Mouse (Mus musculus) hindbrain, embryonic 14.5 days (tissue): Measurements from ENCODE around the gene Fam124b. TPM values are rescaled to one million over a fixed set of nuclear protein-coding genes. Genes with fewer than 3 reads are reported as not detected.

Source experiments
- ATAC-seq: fragments of 200-750 bp; cut with Nextera tagmentation; 2 replicates; pipeline ENCODE4 v1.8.0; 2017; ENCODE audit warnings: moderate number of reproducible peaks, mild to moderate bottlenecking, moderate TSS enrichment, moderate library complexity; ENCODE audit not compliant: low FRiP score
- DNase-seq: peaks from one replicate; pipeline ENCODE4 v3.0.0-alpha.2; 2015; ENCODE audit warnings: low spot score
- H3K27ac ChIP-seq: fragments of 300-500 bp; sonication (generic); 2 replicates; pipeline ENCODE4 v1.5.1; 2014; ENCODE audit warnings: mild to moderate bottlenecking, moderate library complexity
- H3K27me3 ChIP-seq: fragments of 300-500 bp; sonication (generic); 2 replicates; pipeline ENCODE4 v1.6.1; 2014; ENCODE audit warnings: mild to moderate bottlenecking, low read length, mixed read lengths; ENCODE audit not compliant: control insufficient read depth, insufficient read depth
- H3K36me3 ChIP-seq: fragments of 300-500 bp; sonication (generic); replicated peaks from 2 replicates; pipeline ENCODE4 v1.6.1; 2014; ENCODE audit not compliant: control insufficient read depth, insufficient read depth
- H3K4me1 ChIP-seq: fragments of 300-500 bp; sonication (generic); replicated peaks from 2 replicates; pipeline ENCODE4 v1.6.1; 2014; ENCODE audit warnings: antibody characterized with exemption, low read length, mixed read lengths; ENCODE audit not compliant: control insufficient read depth, insufficient read depth
- H3K4me2 ChIP-seq: fragments of 300-500 bp; sonication (generic); replicated peaks from 2 replicates; pipeline ENCODE4 v1.6.1; 2014; ENCODE audit warnings: mild to moderate bottlenecking, moderate library complexity
- H3K4me3 ChIP-seq: fragments of 300-500 bp; sonication (generic); replicated peaks from 2 replicates; pipeline ENCODE4 v1.5.1; 2014; ENCODE audit warnings: mild to moderate bottlenecking, low read length
- H3K9ac ChIP-seq: fragments of 300-500 bp; sonication (generic); 2 replicates; pipeline ENCODE4 v1.6.1; 2014
- H3K9me3 ChIP-seq: fragments of 300-500 bp; sonication (generic); 2 replicates; pipeline ENCODE4 v1.6.1; 2016; ENCODE audit warnings: low read length; ENCODE audit not compliant: control insufficient read depth
- WGBS: fragments of 180-500 bp; shearing (Covaris S2); extraction: QIAGEN DNeasy Blood & Tissue Kit; methylation state at CpG from one replicate; pipeline ENCODE4 v1.1.7; 2014; 5-methylcytosine and 5-hydroxymethylcytosine counted together
- polyA plus RNA-seq: library from polyadenylated mRNA; unstranded; fragments of >200 nt; fragmentation: Nextera tagmentation; extraction: Ambion mirVana; gene quantifications from 2 replicates; pipeline ENCODE4 v1.2.1, GENCODE M21; 2014

Fam124b gene
- polyA plus RNA-seq, 1 experiment from 2014 or later: 0.82 TPM

GRCm38 (mm10) chr1:80236951-80237702, 18.9 kb upstream of the Fam124b start:
- Histone ChIP-seq H3K4me3 (no peak overlapping the region), H3K9me3 (no peaks in the 10 kb centered on the region), H3K36me3 (no peaks in the 10 kb centered on the region), H3K4me2 (no peak overlapping the region), H3K27ac (no peak overlapping the region), H3K27me3 (no peaks in the 10 kb centered on the region), H3K4me1 (no peaks in the 10 kb centered on the region), H3K9ac (no peak overlapping the region)
- 43% methylated on average over 11 of the region's 11 CpGs for WGBS
- ATAC-seq: no peak
- DNase-seq: no peak

- no peaks in the 10 kb centered on the region for H3K9me3 ChIP-seq
- WGBS: 5% methylated on average over 1 of the region's 1 CpGs
- no peaks in the 10 kb centered on the region for H3K36me3 ChIP-seq
- no peak overlapping the region for H3K9ac ChIP-seq
- DNase-seq (no peak), ATAC-seq (no peak)
- H3K27me3 ChIP-seq: no peaks in the 10 kb centered on the region
- no peak overlapping the region for H3K4me3 ChIP-seq
- H3K27ac ChIP-seq: no peak overlapping the region
- H3K4me1 ChIP-seq: no peaks in the 10 kb centered on the region
- no peak overlapping the region for H3K4me2 ChIP-seq
These were observed 17.9 kb upstream of the Fam124b start for GRCm38 (mm10) chr1:80236126-80236525.

- Histone ChIP-seq H3K27ac (no peak overlapping the region), H3K4me3 (no peak overlapping the region), H3K9me3 (no peaks in the 10 kb centered on the region), H3K27me3 (no peaks in the 10 kb centered on the region), H3K9ac (no peak overlapping the region), H3K4me2 (no peak overlapping the region), H3K4me1 (no peaks in the 10 kb centered on the region), H3K36me3 (no peaks in the 10 kb centered on the region)
- 79% methylated on average over 1 of the region's 1 CpGs for WGBS
- DNase-seq (no peak), ATAC-seq (no peak)
These were observed 12.3 kb upstream of the Fam124b start for GRCm38 (mm10) chr1:80230612-80231011.

- 25% methylated on average over 3 of the region's 3 CpGs for WGBS
- Histone ChIP-seq H3K4me2 (no peak overlapping the region), H3K9ac (no peak overlapping the region), H3K9me3 (no peaks in the 10 kb centered on the region), H3K36me3 (no peaks in the 10 kb centered on the region), H3K4me1 (no peaks in the 10 kb centered on the region), H3K27ac (no peak overlapping the region), H3K4me3 (no peak overlapping the region), H3K27me3 (no peaks in the 10 kb centered on the region)
- DNase-seq: no peak
- 0 out of 2 replicates have a peak, but pooled peaks have one; percentile 24 for ATAC-seq
These were observed 6.7 kb upstream of the Fam124b start for GRCm38 (mm10) chr1:80224839-80225412.

GRCm38 (mm10) chr1:80221151-80221550, 2.9 kb upstream of the Fam124b start:
- DNase-seq: peak; percentile 41

GRCm38 (mm10) chr1:80213826-80214225, 4.4 kb downstream of the Fam124b start:
- Histone ChIP-seq H3K4me2 (no peak overlapping the region), H3K9ac (no peak overlapping the region), H3K9me3 (no peaks in the 10 kb centered on the region), H3K4me3 (no peak overlapping the region), H3K27ac (no peak overlapping the region), H3K4me1 (no peaks in the 10 kb centered on the region), H3K36me3 (no peaks in the 10 kb centered on the region), H3K27me3 (no peaks in the 10 kb centered on the region)
- no peak for DNase-seq
- WGBS: 74% methylated on average over 9 of the region's 9 CpGs
- no peak for ATAC-seq

More at GRCm38 (mm10) chr1:80221151-80221550, 2.9 kb upstream of the Fam124b start:
- no peaks in the 10 kb centered on the region for H3K36me3 ChIP-seq
- 50% methylated on average over 4 of the region's 4 CpGs for whole genome bisulfite sequencing
- no peak overlapping the region for H3K9ac ChIP-seq
- peak; percentile 64; the same call in 1 of the 2 replicates for ATAC-seq
- H3K4me2 ChIP-seq: no peak overlapping the region
- H3K27me3 ChIP-seq: no peaks in the 10 kb centered on the region
- peak overlapping the region; percentile 32; the same call in 1 of the 2 replicates for H3K27ac ChIP-seq
- no peaks in the 10 kb centered on the region for H3K9me3 ChIP-seq
- no peaks in the 10 kb centered on the region for H3K4me1 ChIP-seq
- no peak overlapping the region for H3K4me3 ChIP-seq

- DNase-seq (no peak), ATAC-seq (no peak)
- Histone ChIP-seq H3K36me3 (no peaks in the 10 kb centered on the region), H3K27ac (no peak overlapping the region; the same call in 1 of the 2 replicates), H3K4me1 (no peaks in the 10 kb centered on the region), H3K9me3 (no peaks in the 10 kb centered on the region), H3K27me3 (no peaks in the 10 kb centered on the region), H3K4me3 (no peak overlapping the region), H3K4me2 (no peak overlapping the region), H3K9ac (no peak overlapping the region)
- 88% methylated on average over 10 of the region's 10 CpGs for WGBS
These were observed 5.1 kb downstream of the Fam124b start for GRCm38 (mm10) chr1:80213146-80213545.

- H3K36me3 ChIP-seq: no peaks in the 10 kb centered on the region
- H3K9ac ChIP-seq: no peak overlapping the region
- H3K27me3 ChIP-seq: no peaks in the 10 kb centered on the region
- H3K4me3 ChIP-seq: no peak overlapping the region
- ATAC-seq (no peak), DNase-seq (no peak)
- no peaks in the 10 kb centered on the region for H3K4me1 ChIP-seq
- 90% methylated on average over 3 of the region's 3 CpGs for WGBS
- no peaks in the 10 kb centered on the region for H3K9me3 ChIP-seq
- no peak overlapping the region for H3K4me2 ChIP-seq
- H3K27ac ChIP-seq: no peak overlapping the region
These were observed 16.0 kb downstream of the Fam124b start for GRCm38 (mm10) chr1:80202314-80202713.

GRCm38 (mm10) chr1:80192837-80193236, 25.4 kb downstream of the Fam124b start:
- Histone ChIP-seq H3K4me2 (no peak overlapping the region), H3K9ac (no peak overlapping the region), H3K36me3 (no peaks in the 10 kb centered on the region), H3K4me3 (no peak overlapping the region), H3K4me1 (no peaks in the 10 kb centered on the region), H3K27ac (no peak overlapping the region), H3K9me3 (no peaks in the 10 kb centered on the region), H3K27me3 (no peaks in the 10 kb centered on the region)
- ATAC-seq (no peak), DNase-seq (no peak)
- WGBS: 88% methylated on average over 8 of the region's 8 CpGs
